Mouse (Mus musculus) gastrocnemius, postnatal 4 days (tissue): ENCODE measurements around the gene Cyb5r3. TPM values are rescaled to one million over a fixed set of nuclear protein-coding genes. Genes with fewer than 3 reads are reported as not detected.

ENCODE experiments used
- DNase-seq, 2 experiments: peaks; one replicate each; pipeline ENCODE4 v3.0.0; 2021 to 2022; ENCODE audit warnings: low spot score in 2 of 2, mixed read lengths in 2 of 2
- long read RNA-seq, 2 experiments: library from polyadenylated mRNA; stranded (forward); transcript quantifications; one replicate each; pipeline ENCODE4 v2.0.0; 2021
- total RNA-seq, 2 experiments: library from RNA; stranded (reverse); gene quantifications; 2 replicates each; pipeline ENCODE4 v1.2.3; 2021

The Cyb5r3 gene
- total RNA-seq, result 100 to 1,000 TPM; 171 TPM
- long read RNA-seq, experiment 1, transcript Cyb5r3-203 (9 exons, 1,982 nt), result minor isoform, 6 of 460 reads
- long read RNA-seq, experiment 1, transcript Cyb5r3-201 (9 exons, 2,422 nt), result major isoform, 421 of 460 reads
- long read RNA-seq, experiment 1, partial matches to known transcripts, result 6 of 460 reads
- long read RNA-seq, experiment 1, other reads (novel, unspliced or antisense), result 27 of 460 reads
- long read RNA-seq, experiment 2, transcript Cyb5r3-203 (9 exons, 1,982 nt), result minor isoform, 7 of 511 reads
- long read RNA-seq, experiment 2, transcript Cyb5r3-201 (9 exons, 2,422 nt), result major isoform, 474 of 511 reads
- long read RNA-seq, experiment 2, partial matches to known transcripts, result 9 of 511 reads
- long read RNA-seq, experiment 2, other reads (novel, unspliced or antisense), result 21 of 511 reads

DNA sequence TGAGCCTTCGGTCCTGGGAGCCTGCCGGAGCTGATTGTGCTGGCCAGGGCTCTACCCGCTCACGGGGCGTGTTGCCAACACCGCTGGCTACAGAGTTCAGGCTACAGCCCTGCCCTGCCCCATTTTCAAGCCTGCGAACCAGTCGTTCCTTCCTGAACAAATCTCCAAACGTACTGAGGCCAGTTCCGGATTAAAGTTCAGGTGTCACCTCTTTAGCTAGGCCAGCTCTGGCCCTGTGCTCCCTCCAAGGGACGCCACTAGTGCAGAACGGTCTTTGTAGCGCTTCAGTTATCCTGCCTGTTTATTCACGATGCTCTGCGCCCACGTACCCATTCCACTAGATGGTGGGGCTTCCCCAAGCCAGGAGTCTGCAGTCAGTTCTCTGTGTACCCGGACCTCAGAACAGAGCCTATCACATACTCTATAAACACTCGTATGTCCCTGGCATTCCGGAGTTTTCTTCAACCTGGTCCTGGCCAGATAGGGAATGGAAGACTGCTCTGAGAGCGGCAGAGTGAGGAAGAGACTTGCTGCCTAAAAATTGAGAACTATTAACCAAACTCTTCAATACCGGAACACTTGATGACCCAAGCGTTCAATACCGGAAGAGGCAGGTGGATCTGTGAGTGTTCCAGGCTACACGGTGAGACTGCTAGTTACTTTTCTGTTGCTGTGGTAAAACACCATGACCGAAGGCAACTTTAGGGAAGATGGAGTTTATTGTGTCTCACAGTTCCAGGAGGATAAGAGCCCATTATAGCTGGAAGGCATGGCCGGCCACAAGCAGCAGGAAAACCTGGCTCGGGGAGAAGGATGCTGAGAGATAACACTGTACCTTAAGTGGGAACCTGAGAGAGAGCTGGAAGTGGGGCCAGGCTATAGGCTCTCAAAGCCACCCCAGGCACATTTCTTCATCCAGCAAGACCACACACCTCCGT, at the start of gene Cyb5r3:
TSS of gene Cyb5r3 (minus strand) at position 101 of the 938 bp plus-strand sequence.
- DNase-seq, result no peak

DNA sequence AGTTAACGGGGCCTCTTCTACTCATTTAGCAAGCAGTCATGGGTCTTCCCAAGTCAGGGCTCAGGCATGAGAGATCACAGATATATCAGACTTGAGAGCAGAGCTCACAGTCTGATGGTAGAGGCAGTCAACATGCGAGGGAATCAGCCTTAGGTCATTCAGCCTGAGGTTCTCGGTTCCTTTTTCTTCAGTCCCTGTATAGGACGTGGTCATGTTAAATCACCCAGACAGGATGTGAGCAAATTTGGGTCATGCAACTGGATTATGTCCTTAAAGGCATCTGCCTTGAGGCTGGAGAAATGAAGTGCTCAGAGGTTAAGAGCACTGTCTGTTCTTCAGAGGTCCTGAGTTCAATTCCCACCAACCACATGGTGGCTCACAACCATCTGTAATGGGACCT, 49.3 kb upstream of the Cyb5r3 start:
- no peak for DNase-seq

DNA sequence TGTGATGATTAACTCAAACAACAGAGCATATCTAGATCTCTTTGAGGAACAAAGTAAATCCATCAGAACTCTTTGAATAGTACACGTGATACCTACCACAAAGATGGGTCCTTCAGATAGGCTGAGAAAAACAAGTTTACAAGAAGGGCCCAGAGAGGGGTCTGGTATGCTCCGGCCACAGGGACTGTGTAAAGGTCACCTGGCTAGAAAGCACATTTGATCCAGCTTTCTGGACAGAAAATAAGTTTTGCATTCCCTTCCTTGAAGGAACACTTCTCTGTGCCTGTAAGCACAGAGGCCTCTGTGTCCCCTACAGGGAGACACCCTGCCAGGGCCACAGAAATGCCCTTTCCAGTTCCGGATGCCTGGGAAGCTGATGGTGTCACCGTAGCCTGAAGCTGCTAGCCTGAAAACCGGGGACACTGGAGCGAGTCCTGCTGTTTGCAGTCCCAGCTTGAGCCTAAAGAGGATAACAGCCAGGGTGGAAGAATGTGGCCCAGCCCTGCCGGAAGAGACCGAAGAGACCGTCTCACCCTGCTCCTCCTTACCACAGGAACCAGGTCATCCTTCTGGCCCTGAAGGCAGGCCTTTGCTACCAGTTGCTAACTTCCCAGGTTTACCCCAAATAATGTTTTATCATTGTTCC, 48.1 kb upstream of the Cyb5r3 start:
- DNase-seq, result no peak

DNA sequence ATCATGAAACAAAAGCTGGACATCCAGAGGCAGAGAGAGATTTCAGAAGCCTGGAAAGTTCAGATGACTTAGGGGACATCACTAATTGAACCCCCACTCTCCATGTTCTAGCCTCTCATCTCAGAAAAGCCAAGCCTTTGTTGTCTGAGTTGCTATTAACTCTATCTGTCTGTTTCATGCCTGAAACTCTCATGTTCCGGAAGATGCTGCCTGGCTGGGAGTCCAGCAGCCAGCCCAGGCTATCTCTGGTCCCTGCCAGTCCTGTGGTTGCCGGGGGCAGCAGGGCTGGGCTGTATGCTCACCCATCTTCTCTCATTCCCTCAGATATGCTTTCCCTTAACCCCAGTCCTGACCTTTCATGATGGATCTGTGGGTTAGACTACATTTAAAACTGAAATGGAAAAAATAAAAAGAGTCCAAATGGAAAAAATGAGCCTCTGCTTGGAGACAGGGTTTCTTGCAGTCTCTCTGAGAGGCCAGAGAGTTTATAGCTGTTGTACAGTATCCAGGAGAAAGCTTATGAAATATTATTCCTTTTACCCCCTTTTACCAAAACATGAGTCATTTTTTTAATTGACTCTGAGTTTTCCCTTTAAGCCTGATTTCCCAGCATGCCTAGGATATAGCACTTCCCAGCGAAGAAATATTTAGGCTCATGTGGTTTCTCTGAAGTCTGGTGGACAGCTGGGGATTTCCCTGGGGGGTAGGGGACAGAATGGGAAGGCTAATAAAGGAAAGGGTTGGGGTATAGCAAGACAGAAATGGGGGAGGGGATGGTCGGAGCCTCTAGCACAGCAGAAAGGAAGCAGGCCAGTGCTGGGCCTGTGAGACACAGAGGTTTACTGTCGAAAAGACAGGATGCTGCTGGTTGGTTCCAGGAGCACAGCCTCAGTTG, 43.2 kb upstream of the Cyb5r3 start:
- peak in 1 of 2 experiments; percentile 64 for DNase-seq

DNA sequence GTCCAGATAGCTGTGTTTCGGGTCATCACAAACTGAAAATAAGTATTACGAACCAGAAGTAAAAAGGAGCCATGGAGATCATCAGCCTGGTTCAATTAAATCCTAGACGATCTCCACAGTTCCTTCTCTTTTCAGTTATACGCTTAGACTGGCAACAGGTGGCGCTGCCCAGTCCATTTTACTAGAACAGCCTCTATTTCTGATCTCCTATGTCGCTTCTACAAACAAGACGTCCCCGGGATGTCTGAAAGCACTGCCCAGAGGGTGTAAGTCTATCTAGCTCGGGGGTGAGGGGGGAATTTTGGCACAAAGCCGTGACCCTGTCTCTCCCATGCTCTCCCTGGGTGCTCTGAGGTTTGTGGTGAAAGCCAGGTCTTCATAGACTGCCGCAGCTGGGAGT, 37.8 kb upstream of the Cyb5r3 start:
- DNase-seq, result peak in 1 of 2 experiments; percentile 72

DNA sequence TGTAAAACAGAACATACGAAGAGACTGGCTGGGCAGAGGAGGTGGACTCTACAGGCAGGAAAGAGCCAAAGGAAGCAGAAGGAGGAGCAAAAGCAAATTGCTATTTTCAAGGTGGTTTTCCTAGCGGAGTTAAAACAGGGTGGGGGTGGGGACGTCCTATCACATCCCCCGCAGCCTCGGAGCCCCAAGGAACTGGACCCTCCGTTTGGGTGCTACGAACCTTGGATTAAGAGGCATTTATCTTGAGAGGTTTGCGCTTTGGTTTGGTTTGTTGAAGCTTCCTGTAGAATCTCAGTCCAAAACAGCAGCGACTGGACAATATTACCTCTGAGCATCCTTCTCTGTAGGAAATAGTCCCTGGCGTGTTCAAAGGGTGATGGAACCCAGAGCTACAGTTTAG, 37.3 kb upstream of the Cyb5r3 start:
- DNase-seq, result no peak

DNA sequence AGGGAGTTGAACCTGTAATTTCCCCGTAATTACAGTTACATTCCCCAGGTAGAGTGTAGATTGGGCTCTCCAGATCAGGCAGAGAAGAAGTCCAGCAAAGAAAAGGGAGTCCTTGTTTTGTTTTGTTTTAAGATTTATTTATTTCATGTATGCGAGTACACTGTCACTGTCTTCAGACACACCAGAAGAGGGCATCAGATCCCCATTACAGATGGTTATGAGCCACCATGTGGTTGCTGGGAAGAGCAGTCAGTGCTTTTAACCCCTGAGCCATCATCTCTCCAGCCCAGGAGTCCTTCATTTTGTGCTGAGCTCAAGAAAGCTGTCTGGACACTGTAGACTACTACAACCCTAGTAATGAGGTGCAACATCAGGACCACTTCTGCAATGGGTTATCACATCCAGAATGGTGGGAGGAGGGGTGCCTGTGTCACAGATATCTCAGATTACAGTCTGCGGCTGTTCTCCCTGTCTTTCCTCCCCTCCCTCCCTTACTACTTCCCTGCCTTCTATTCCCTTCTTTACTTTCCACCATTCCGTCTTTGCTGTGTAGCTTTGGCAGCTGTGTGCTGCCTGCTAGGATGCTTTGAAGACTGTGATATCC, 36.8 kb upstream of the Cyb5r3 start:
- DNase-seq, result no peak

DNA sequence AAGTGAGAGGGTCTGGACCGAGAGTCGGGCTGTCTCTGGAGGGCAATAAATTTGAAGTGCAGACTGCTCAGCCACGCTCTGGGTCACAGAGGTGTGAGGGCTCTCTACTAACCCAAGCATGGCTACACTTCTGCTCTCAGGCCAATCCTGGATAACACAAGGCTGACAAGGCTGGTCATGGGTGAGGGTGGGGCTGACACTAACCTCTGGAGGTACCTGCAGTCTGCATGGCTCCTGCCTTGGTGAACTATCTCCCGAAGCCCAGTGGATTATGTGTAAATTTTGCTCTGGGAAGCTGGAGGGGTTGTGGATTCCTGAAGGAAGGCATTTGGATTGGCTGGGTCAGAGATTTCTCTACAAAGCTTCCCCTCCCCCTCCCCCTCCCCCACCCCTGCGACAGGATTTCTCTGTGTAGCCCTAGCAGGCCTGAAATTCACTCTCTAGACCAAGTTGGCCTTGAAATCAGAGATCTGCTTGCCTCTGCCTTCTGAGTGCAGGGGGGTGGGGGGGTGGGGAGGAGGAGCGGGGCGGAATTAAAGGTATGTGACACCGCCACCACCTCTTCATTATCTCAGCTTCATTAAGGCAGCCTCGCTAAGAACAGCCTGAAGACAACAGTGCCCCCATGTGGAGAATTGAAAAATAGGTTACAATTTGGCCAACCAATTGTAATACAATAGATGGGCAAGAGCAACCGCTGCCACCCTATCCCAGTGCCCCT, 32.5 kb upstream of the Cyb5r3 start:
- DNase-seq, result no peak

DNA sequence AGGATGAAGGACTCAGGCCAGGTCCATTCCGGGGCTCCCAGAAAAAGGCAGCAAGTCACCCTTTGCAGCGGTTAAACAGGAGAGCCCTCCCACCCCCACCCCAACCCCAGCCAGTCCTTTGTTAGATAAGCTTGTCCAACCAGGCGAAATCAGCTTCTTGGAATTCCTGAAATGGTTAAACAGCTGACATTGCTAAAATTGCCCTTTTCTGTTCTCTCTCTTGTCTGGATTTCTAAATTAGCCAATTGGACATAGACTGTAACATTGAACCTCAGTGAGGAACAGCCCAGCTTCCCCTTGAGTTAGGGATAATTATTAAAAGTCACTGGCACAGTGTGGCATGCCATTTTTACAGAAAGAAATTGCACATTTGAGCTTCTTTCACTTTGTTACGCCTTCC, 30.0 kb upstream of the Cyb5r3 start:
- no peak for DNase-seq

DNA sequence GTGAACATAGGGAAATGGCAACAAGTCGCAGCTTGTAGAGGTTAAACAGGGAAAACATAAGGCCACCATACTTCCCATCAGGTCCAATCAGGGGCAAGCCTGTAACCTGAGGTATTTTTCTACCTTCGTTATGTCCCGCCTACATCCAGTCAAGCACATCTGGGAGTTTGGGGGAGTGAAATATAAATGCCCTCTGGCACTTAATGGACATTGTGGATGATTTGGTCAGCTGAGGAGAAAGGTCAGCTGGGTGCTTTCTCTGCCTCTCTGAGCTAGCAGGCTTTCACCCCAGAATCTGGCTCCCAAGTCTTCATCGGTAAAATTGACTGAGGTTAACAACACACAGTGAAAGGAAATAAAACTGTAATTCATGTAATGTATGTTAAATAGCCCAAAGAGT, 21.0 kb upstream of the Cyb5r3 start:
- DNase-seq, result no peak

DNA sequence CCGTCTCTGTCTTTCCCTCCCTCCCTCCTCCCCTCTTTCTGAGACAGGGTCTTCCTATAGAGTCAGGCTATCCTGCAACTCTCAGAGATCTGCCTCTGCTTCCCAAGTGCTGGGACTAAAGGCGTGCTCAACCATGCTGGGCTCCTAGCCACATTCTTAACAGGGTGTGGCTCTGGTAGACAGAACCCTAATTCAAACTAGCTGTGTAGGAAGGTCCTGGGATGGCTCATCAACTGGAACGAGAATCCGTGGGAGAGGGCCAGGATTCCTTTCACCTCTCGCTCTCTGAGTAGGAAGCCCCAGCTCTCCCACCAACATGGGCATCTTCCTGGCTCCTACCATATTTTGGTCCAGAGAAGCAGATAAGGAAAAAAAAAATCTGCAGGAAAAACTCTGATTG, 10.0 kb upstream of the Cyb5r3 start:
- no peak for DNase-seq

DNA sequence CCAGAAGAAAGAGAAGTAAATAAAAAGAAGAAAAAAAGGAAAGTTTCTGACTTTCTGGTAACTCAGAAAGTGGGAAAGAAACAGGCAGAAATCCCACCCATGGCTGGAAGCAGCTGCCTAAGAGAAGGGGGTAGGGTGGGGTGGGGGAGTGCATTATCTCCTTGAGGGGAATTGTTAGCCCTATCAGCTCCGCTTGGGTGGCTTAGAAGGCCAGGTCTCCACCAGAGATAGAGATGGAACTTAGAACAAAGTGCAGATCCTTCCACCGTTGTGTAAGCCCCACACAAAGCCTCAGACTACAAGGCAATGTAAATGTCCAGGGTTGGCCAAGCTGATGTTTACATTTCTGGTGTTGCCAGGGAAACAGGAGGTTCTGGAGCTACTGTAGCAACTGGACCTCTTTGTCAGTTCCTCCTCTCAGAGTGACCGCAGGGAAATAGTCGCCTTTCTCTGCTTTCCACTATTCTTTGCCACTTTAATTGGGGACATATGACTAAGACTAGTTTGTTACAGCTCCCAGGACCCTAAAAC, 9.5 kb upstream of the Cyb5r3 start:
- no peak for DNase-seq

DNA sequence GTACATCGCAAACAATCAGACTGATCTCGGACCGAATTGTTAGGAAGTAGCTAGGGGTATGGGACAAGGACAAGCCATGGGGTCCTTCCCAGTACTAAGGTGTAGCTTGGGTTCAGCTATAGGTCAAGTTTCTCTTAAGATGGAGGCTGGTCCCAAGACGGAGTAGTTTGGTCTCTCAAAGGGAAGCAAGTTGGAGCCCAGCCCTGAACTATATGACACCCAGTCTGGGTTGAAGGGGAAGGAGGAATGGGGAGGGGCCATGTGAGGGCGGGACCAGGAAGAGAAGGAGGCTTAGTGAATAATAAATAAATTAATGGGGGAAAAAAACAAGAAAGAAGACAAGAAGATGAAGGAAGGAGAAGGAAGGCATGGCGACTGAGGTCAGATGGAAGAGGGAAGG, 7.6 kb upstream of the Cyb5r3 start:
- DNase-seq, result no peak

DNA sequence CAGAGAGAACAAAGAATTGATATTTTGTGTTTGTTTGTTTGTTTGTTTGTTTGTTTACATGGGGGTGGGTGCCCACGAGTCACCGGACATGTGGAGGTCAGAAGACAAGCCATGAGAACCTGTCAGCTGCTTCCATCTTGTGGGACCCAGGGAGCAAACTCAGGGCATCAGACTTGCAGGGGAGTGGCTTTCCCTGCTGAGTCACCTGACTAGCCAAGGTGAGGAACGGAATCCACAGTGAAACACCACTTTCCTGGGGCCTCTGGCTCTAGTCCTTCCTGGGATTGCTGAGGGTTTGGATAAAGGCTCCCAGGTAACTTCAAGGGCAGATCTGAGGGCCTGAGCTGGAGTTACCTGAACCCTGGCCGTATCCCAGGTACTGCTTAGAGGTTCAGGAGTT, 4.3 kb upstream of the Cyb5r3 start:
- no peak for DNase-seq

DNA sequence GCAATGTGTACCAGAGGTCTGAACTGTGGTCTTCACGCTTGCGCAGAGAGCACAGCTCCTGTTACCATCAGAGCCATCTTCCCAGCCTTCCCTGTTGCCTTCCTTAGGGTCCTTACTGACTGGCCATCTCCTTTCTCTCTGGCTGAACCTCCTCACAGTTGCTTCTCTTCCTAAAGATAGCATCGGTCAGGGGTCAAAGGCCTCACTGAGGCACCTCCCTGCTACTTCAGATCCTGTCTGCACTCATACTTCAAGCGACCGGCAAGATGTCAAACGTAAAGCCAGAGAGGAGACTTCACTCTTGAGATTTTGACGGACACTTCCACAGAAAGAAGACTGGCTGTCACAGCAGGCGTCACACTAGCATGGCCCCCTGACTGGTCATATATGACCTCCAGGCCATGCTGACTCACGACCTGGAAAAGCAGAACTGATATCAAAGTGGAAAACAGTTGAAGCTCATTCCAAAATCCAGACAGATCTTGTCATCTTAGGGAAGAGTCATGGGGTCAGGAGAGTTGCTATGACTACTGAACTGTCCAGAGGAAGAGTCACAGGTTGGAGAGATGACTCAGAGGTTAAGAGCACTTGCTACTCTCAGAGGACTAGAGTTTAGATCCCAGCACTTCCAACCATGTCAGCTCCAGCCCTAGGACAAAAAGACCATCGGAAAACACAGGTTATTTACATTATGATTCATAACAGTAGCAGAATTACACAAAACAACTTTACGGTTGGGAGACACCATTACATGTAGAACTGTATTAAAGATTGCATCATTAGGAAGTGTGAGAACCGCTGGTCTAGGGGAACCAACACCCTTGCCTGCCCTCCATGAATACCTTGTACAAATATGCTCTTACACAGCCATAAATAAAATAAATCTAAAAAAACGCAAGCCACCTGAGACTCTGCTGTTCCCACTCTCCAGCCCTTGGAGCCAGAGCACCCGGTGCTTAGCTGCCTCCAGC, 1.8 kb upstream of the Cyb5r3 start:
- no peak for DNase-seq

DNA sequence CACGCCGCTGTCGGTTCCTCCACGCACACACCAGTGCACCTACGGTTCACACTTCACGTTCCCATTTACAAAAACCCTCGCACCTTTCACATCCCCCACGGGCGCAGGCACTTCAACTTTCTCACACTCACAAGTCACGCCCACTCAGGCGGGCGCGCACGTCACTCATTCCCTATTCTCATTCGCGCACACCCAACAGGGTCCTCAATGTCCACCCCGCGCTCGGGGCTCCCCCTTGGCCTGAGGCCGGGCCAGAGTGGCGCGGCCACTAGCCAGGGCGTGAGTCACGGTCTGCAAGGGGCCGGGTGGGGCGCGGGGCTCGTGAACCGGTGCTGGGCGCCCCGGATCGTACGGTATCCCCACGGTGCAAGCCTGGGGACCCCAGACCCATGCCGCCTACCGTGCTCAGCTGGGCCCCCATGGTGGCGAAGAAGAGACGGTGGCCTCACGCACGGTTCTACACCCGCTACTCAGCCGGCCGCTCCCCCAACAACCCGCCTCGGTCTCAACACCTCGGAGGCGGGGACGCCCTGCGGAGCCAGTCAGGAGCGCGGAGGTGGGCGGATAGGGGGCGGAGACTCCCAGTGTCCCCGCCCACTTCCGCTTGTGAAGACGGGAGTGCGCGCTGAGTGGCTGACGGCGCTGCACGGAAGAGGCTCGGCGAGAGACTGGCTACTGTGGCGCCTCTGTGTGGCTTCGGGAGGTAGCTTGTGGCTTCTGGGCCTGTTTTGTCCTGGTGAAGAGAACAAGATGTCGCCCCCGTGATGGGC, 495 bp downstream of the Cyb5r3 start:
- peak; percentile 95 to 96 for DNase-seq

DNA sequence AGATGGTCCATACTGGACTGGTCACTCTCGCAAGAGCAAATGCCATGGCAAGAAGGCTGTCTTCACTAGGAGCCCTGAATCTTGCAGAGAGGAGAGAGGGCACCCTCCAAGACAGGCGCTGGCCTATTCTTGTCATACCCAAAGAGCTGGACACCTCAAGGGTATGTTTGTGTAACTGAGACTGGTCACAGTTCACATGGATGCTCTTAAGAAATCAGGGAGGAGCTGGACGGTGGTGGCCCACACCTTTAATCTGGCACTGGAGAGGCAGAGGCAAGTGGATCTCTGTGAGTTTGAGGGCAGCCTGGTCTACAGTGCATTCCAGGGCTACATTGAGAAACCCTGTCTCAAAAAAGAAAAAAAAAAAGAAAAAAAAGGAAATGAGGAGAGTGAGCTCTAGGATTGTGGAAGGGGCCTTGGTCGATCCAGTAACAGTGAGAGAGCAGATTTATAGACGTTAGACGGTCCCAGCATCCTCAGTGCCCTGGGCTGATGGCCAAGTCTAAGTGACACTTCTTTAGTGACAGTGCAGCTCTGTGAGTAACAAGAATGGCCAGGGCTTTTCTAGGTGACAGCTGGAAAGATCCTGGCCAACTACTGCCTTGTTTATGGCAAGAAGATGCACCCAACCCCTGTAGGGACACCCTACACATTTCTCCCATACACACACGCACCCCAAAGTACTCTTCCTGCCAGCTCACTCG, 1.3 kb downstream of the Cyb5r3 start:
- DNase-seq, result no peak
